Mouse (Mus musculus) erythroblast, adult 5-6 weeks (primary cell): Measurements from ENCODE around the gene Fxyd7. TPM values are rescaled to one million over a fixed set of nuclear protein-coding genes. Genes with fewer than 3 reads are reported as not detected.

Experiments
- ATAC-seq: replicated peaks from 2 replicates; pipeline ENCODE4 v1.8.0; 2016; ENCODE audit warnings: moderate number of reproducible peaks, mild to moderate bottlenecking, moderate TSS enrichment, inconsistent platforms; ENCODE audit not compliant: poor library complexity, low FRiP score, severe bottlenecking
- total RNA-seq, 2 experiments: library from RNA; stranded (forward) in 1 of 2; stranded (reverse) in 1 of 2; fragments of 150-400 nt in 1 of 2; fragments of 200-764, 138-1000 nt in 1 of 2; gene quantifications; 2 replicates each; pipeline versions ENCODE4 v1.2.3 to v1.2.4; 2015 to 2017; ENCODE audit warnings: low replicate concordance in 2 of 2

The Fxyd7 gene
- total RNA-seq (2015; ENCODE audit: low replicate concordance) (not detected in 2 replicates), total RNA-seq (2017; ENCODE audit: low replicate concordance) (not detected in 2 replicates)

- no peak for ATAC-seq
These were observed at the start of gene Fxyd7 for GRCm38 (mm10) chr7:31051321-31052021. Gene Fxyd7, minus strand, starts transcription at chr7:31051467.

- ATAC-seq = no peak
These were observed 49.5 kb upstream of the Fxyd7 start for GRCm38 (mm10) chr7:31100786-31101185.

- ATAC-seq = no peak
These were observed 48.3 kb upstream of the Fxyd7 start for GRCm38 (mm10) chr7:31099612-31099982.

GRCm38 (mm10) chr7:31098697-31099611 lies 47.7 kb upstream of the Fxyd7 start:
- no peak for ATAC-seq

GRCm38 (mm10) chr7:31097583-31098248 lies 46.4 kb upstream of the Fxyd7 start:
- ATAC-seq = no peak; the same call in 1 of the 2 replicates

GRCm38 (mm10) chr7:31096892-31097564 lies 45.8 kb upstream of the Fxyd7 start:
- ATAC-seq = no peak

- ATAC-seq = no peak
These were observed 43.7 kb upstream of the Fxyd7 start for GRCm38 (mm10) chr7:31094774-31095501.

GRCm38 (mm10) chr7:31089721-31090120 lies 38.5 kb upstream of the Fxyd7 start:
- ATAC-seq = no peak

- ATAC-seq = no peak
These were observed 36.9 kb upstream of the Fxyd7 start for GRCm38 (mm10) chr7:31088206-31088605.

- ATAC-seq = no peak
These were observed 36.0 kb upstream of the Fxyd7 start for GRCm38 (mm10) chr7:31087262-31087661.

GRCm38 (mm10) chr7:31086175-31086755 lies 35.0 kb upstream of the Fxyd7 start:
- ATAC-seq = no peak

- ATAC-seq = no peak
These were observed 33.9 kb upstream of the Fxyd7 start for GRCm38 (mm10) chr7:31085171-31085570.

- no peak for ATAC-seq
These were observed 32.9 kb upstream of the Fxyd7 start for GRCm38 (mm10) chr7:31084140-31084539.

- ATAC-seq = no peak
These were observed 31.7 kb upstream of the Fxyd7 start for GRCm38 (mm10) chr7:31082831-31083588.

GRCm38 (mm10) chr7:31082106-31082505 lies 30.8 kb upstream of the Fxyd7 start:
- ATAC-seq = no peak

- no peak for ATAC-seq
These were observed 29.8 kb upstream of the Fxyd7 start for GRCm38 (mm10) chr7:31081106-31081505.

GRCm38 (mm10) chr7:31080611-31081010 lies 29.3 kb upstream of the Fxyd7 start:
- ATAC-seq = no peak

- no peak for ATAC-seq
These were observed 28.4 kb upstream of the Fxyd7 start for GRCm38 (mm10) chr7:31079670-31080069.
